Mouse (Mus musculus): ENCODE results near the gene Tsc1.

Tsc1 gene

DNA sequence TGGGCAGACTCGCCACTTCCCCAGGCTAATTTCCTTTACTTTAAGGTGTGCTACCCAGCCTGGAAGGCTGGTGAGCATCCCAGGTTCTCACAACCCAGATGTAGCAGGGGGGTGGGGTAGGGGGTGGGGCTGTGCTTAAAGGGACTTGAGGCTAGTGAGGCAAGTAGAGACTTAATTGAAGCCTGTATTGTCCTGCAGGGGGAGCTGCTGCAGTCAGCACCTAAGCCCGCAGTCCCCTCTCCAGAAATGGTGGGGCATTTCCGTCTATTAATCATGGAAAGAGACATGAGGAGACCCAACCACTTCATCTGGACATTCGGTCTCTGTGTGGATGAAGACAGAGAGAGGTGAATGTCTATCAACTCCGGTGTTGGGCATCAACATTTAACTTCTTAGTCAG, 24.7 kb upstream of the Tsc1 start:
- no peak for ATAC-seq (ENCODE audit: low TSS enrichment)

DNA sequence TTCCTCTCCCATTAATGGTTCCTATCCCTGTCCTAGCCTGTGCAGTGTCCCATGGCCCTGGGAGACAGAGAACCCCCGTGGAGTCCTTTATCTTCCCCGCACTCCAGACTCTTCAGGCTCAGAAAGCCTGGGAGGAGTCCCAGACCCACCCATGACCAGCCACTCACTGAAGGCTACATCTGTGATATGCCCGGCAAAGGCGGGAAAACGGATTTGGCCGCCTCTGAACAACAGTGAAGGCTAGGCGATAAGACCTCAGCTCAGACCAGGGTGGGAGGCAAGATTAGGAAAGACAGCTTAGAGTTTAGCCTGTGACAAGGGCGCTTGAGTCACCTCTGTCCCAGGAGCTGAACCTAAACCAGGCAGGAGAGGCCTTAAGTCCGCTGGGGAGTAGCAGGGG, 24.2 kb upstream of the Tsc1 start:
- no peak for ATAC-seq (ENCODE audit: low TSS enrichment)

DNA sequence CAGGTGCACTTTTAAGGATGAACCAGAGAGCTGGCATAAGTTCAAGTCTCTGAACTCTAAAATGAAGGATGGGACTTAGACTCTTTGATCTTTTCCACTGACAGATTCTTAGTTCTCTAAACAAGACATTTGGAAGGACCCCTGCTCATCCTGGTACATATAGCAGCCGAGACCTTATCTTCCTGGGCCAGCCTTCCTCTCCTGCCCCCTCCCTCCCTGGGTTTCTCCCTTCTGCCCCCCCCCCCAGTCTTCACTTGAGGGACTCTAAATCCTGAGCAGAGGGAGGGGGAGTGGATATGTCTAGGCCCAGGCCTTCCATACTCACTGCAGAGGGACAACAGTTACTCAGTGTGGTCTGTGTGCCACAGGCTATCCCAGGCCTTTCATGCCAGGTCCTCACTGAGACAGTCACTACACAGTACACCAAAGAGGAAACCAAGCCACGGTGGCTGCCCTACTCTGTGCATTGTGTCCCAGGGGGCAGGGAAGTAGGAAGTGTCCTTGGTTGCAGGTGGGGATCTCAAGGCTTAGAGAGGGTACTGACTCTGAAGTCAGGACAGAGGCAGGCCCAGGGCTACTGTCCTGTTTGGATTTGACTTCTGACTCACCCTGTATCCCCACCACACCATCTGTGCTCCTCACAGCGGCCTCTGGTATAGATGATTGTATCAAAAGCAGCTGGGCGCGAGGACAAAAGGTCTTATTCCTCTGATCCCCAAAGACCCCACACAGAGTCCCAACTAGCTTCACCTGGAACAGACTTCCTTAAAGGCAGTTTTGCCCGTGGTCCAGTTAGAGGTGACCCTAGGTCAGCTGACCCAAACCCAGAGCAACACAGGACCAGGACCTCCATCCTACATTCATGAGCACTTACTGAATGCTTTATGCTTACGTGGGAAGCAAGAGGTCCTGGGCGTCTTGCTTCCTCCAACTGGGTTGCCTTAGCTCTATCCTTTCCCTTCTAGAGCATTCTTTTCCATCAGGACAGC, 23.2 kb upstream of the Tsc1 start:
- no peak for ATAC-seq (ENCODE audit: low TSS enrichment)

DNA sequence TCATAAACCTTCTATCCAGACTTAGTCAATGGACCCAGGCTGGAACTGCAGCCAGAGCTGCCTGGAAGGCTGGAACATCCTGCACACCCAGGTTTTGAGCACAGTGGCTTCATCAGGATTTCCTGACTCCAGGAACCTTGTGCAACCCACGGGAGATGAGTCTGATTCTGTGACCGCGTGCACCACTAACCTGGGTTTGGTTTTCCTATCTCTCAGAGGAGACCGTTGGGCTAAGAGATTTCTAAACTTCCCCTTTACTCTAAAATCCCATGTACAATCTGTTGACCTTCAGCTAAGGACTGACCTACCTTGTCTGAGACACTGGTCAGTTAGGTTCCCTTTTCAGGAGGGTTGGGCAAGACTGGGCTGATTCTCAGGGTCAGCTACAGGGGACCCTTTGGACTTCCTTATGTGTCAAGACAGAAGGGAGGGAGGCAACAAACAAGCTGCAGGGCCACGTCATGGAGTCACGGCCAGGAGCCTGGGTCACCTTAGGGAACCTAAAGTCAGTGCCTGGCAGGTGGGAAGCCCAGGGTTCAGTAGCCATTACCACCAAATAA, 22.2 kb upstream of the Tsc1 start:
- no peak for ATAC-seq (ENCODE audit: low TSS enrichment)

DNA sequence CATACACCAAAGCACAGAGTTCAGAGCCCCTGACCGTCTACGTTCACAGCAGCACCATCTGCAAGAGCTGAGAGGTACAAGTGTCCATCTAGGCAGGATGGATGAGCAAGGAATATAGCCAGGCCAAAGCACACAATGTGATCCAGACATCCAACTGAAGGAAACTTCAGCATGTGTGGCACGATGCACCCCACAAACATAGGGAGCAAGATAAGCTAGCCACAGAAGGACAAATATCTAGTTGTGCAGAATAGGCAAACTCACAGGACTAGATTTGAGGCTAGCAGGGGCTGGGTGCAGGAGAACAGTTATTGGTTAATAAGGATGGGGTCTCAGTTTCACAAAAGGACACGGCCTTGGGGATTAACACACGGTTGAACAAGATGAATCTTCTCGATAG, 21.7 kb upstream of the Tsc1 start:
- no peak for ATAC-seq (ENCODE audit: low TSS enrichment)

DNA sequence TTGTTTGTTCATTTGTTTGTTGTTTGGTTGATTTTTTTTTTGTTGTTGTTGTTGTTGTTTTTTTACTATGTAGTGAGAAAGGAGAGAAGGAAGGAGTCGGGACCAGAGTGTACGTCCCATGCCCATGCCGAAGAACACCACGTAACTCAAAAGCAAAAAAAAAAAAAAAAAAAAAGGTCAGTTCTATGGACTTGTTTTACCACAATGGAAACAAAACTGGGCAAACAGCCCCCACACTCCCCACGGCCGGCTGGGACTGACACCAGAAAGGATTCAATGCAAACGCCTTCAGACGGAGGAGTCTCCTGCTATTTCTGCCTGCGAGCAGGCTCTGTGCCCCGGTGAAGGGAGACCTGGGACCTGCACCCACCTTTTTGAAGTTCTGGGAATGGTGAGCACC, 20.5 kb upstream of the Tsc1 start:
- no peak for ATAC-seq (ENCODE audit: low TSS enrichment)

DNA sequence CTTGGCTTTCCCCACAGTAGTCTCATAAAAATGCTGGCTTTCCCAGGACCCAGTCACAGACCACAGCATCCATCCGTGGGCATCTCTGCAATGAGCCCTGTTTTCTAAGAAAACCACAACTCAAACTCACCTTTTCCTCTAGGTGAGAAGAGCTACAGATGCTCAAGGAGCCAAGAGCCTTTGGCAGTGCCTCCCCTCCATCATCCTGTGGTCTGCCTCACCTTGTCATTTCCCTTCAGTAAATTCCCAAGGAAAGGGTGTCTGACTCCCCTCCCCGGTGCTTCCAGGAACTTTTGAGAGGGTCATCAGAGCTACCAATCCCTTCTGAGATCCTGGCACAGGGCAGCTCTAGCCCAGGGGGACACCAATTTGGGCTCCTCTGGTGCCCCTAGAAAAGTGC, 19.9 kb upstream of the Tsc1 start:
- no peak for ATAC-seq (ENCODE audit: low TSS enrichment)

DNA sequence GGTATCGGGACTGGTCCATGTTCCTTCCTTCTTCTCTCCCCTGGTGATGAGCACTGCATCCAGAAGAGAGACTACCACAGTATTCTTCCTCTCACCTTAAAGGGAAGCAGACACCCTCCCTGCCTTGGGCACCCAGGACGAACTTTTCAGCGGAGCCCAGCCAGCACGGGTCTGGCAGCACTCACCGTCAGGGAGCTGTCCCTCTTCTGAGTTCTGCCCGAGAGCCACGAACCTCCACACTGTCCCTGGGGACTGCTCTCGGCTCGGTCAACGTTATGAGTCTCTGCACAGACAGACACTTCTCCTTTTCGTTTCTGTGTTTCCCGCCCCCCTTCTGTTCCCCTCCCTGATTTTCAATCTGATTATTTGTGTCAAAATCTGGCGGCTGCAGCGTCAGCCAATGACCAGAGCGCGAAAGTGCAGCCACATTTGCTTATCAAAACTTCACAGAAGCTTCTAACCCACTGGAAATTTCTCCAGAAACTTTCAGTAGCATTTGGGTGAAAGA, 19.3 kb upstream of the Tsc1 start, which contains the start of gene Gfi1b:
Gfi1b (minus strand) TSS at position 319 of the 508 bp plus-strand sequence.
- no peak for ATAC-seq (ENCODE audit: low TSS enrichment)

DNA sequence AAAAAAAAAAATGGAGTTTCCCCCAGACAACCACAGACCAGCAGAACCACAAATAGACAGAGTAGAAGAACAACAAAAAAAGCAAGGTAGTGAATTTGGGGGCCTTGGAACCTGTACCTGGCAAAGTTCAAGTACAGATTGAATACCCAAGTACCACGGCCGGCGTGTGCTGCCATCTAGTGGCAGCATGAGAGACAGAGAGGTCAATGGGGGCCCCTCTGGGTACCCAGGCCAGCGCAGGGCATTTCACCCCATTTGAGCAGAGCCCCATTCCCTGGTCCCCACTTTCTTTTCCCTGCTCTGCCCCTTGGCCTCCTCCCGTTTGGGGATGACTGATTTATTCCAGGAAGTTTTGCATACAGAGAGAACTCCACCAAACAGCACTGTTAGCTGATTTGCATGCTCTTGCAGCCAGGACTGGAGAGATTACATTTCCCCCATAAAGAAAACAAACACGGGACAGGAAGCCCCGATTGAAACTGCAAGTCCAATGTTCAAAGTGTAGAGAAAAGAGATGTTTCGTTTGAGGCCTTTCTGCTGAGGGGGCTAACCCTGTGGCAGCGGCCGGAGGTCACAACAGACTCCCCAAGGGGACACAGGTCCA, 18.4 kb upstream of the Tsc1 start:
- no peak for ATAC-seq (ENCODE audit: low TSS enrichment)

DNA sequence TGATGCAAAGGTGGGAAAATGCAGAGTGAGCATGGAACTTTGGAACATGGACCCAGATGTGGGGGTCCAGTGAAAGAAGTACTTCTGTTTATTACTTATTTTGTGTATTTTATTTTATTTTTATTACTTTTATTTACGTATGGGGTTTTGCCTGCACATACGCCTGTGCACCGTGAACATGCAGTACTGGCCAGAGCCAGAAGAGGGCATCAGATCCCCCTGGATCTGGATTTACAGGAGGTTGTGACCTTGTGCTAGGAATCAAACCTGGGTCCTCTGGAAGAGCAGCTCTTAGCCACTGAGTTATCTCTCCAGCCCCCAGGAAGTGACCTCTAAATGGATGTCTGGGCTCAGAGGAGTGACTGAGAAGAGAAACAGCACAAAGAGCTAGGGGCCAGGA, 16.2 kb upstream of the Tsc1 start:
- no peak for ATAC-seq (ENCODE audit: low TSS enrichment)

DNA sequence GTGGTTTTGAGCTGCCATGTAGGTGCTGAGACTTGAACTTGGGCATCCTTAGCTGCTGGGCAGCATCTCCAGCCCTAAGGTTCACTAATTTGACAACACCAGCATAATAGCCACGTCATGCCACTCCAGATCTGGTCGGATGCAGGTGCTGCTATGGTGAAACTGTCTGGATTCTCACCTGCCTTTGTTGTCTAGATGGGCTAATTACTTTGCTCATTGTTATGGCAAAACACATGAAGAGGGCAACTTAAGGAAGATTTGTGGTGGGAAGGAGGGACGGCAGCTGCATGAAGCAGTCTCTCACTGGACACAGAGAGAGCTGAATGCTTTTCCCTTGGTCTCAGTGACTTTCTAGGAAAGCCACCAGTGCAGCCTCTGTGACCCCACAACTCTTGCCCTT, 15.0 kb upstream of the Tsc1 start:
- ATAC-seq (ENCODE audit: low TSS enrichment), result no peak

DNA sequence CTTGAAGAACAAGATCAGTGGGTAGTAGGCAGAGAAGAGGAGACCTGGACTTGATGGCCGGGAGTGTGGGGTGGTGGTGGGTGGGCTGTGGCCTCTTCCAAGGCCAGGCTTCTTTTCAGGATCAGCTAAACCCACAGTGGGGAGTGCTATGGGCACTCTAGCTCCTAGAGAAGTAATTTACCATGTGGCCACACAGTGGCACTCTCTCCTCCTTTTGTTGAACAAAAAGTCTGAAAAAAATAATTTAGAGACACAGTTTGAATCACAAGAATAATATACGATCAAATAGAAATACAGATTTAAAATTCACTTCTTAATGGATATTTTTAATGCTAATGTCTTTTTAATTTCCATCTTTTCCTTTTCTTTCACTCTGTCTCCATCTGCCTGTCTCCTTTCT, 13.0 kb upstream of the Tsc1 start:
- ATAC-seq (ENCODE audit: low TSS enrichment), result no peak

DNA sequence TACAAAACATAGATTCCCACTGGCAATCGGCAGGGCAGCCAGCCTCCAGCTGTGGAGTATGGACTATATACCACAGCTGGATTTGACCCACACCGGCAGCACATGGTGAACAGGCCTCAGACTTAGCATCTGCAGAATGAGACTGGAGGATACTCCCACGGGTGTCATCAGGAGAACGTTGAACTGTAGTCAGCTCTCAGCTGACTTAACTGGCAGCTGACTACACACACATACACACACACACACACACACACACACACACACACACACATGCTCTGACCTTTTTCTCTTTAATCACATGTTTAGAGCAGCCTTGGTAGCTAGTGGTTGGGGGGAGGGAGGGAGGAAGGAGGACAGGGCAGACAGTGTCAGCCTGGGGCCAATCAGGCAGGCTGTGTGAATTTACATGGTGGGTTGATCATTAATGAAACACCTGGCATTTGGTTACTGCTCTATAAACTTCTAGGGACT, 11.1 kb upstream of the Tsc1 start:
- ATAC-seq (ENCODE audit: low TSS enrichment), result no peak

DNA sequence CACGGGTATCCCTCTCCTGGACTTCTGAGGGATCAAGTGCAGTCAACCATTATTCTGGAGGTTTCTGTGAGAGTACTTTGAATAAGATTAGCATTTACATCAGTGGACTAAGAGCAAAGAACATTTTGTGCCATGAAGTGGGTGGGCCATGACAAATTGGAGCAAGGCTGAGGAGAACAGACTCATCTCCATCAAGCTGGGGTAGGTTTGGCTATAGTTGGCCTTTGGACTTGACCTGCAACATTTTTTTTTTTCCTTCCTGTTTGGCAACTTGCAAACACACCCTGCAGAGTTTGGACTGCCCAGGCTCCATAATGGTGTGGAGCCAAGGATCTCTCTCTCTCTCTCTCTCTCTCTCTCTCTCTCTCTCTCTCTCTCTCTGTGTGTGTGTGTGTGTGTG, 8.4 kb upstream of the Tsc1 start:
- no peak for ATAC-seq (ENCODE audit: low TSS enrichment)

DNA sequence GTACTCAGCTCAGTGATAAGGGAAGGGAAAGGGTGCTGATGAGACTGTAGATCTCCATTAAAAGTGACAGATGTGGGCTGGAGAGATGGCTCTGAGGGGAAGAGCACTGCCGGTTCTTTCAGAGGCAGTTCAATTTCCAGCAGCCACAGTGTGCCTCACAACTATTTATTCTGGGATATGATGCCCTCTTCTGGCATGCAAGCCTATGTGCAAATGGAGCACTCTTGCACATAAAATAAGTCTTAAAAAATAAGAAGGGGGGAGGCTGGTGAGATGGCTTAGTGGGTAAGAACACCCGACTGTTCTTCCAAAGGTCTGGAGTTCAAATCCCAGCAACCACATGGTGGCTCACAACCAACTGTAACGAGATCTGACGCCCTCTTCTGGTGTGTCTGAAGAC, 7.9 kb upstream of the Tsc1 start:
- no peak for ATAC-seq (ENCODE audit: low TSS enrichment)

DNA sequence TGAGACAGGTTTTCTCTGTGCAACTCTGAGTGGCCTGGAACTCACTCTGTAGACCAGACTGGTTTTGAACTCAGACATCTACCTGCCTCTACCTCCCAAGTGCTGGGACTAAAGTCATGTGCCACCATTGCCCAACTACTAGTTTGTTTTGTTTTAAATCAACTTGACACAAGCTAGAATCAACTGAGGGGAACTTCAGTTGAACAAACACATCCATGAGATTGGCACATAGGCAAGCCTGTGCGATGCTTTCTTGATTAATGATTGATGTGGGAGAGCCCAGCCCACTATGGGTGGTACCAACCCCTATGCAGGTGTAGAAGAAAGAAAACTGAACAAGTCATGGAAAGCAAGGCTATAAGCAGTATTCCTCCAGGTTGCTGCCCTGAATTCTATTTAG, 5.8 kb upstream of the Tsc1 start:
- ATAC-seq (ENCODE audit: low TSS enrichment), result no peak

DNA sequence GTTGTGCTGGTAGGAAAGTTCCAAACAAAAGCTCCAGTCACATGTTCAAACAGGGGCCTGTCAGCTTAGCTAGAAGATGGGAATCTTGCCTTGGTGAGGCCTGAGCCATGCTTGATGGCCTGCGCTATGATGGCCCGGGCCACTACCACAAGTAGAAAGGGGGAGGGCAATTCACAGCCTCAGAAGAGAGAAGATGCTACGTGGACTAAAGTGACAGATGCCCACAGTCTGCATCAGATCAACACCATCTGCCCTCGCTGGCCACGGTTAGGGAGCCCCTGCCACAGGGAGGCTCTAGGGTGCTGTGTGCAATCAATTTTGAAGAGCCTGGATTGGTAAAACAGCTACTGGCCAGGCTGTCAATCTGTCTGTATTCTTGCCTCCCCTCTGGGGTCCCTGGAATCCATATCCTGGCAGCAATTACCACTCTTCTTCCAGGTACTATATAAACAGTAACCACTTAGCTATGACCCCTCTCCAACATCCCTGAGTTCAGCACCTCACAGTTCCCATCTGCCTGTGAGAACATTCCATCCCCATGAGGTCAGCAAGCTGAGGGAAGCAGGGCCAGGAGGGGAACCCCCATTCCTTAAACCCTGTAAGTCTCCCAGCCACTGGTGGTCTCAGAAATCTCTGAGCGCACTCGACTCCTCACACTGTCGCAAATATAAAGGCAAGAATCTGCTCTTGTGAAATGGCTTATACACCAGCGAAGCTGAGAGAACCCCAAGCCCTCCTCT, 3.8 kb upstream of the Tsc1 start:
- no peak for ATAC-seq (ENCODE audit: low TSS enrichment)

DNA sequence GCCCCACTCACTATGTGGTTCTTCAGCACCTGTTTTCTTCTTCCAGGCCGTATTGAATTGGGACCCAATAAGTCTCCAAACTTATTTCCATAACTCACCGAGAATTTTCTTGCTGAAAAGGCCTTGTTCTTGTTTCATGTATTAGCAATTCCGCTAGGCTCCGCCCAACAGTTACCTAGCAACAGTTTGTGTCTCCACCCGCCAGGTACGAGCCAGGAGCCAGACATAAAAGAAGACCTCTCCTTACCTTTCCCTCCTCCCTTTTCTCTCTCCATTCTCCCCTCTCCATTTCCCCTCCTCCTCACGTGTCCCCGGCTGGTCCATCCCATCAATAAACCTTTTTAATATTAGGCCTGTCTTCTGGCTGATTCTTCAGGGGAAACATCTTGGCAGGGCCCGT, 2.7 kb upstream of the Tsc1 start:
- ATAC-seq (ENCODE audit: low TSS enrichment), result no peak

DNA sequence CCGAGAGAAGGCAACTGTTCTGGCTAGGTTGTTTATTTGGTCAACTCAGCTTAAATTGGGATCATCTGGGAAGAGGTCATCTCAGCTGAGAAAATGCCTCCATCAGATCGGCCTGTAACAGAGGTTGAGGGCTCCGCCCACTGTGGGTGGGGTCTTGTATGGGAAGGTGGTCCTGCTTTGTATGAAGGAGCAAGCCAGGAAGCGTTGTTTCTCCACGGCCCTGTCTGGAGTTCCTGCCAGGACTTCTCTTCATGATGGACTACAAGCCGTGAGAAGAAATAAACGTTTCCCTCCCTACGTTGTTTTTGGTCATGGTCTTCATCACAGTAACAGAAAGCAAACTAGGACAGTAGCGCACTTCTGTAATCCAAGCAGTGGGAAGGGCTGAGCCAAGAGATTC, 2.1 kb upstream of the Tsc1 start:
- ATAC-seq (ENCODE audit: low TSS enrichment), result no peak

DNA sequence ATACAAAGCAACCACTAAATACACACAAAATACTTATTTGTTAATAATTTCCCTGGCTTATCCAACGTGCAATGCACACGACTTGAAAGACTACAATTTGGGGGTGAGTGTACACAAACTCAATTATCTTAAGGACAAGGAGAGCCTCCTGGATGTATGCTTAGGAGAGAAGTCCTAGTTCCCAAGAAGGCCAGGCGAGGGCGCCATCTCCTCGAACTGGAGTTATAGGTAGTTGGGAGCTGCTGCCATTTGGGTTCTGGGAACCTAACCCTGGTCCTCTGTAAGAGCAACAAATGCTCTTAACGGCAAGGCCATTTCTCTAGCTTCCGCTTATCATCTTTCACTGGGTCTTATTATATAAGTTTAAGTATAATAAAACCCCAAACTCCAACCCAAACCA, 1.2 kb upstream of the Tsc1 start:
- no peak for ATAC-seq (ENCODE audit: low TSS enrichment)

DNA sequence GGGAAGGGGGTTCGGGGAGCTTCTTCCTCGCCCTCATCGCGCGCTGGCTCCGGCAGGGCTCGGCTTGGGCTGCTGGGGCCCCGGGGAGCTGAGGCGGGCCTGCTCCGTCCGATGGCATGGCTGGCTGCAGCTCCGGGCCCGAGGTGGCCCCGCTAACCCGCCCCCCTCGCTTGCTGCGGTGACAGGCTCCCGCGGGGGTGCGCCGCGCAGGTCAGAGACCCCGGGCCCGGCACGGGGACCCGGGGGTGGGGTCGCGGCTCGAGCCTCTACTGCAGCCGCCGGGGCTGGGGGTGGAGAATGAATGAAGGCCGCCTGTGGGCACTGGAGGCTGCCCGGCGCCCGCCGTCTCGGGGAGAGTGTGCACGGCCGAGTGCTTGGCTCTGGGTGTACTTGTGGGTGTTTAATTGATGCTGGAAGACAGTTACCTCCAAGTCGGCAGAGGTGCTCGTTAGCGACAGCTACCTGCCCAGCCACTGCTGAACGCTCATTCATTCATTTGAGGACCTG, 460 bp downstream of the Tsc1 start:
- peak; percentile 29; the same call in 1 of the 2 replicates for ATAC-seq (ENCODE audit: low TSS enrichment)

DNA sequence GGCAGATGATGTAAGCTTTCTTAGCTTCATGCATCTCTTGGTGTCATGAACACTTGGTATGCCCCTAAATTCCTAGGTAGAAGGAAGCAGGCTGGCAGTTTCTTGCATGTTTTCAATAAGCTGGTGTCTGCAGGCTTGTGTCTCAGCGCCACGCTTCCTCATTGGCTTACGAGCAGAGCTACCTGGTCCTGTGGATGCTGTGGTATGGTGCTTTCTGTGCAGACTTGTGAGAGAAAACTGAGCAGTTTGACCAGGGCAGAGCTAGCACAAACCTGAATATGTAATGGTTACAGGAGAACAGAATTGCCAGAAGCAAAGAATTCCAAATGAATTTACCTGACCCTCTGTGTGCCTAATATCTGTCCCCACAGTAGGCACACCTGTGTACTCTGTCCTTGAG, 2.1 kb downstream of the Tsc1 start:
- no peak for ATAC-seq (ENCODE audit: low TSS enrichment)
